Mouse (Mus musculus) cerebellum, adult 2 months (tissue): Measurements from ENCODE around the gene Rnf10.

ENCODE experiments used
- CTCF ChIP-seq: fragments of 200-500 bp; IDR thresholded peaks from 2 replicates; pipeline ENCODE4 v1.5.1; 2011; ENCODE audit warnings: low read depth, mild to moderate bottlenecking, control low read depth, low read length, moderate library complexity, borderline replicate concordance; ENCODE audit not compliant: insufficient read depth
- POLR2A ChIP-seq: fragments of 200-500 bp; IDR thresholded peaks from 2 replicates; pipeline ENCODE4 v1.6.1; 2011; ENCODE audit warnings: low read length, control low read depth, borderline replicate concordance; ENCODE audit not compliant: insufficient read depth

DNA sequence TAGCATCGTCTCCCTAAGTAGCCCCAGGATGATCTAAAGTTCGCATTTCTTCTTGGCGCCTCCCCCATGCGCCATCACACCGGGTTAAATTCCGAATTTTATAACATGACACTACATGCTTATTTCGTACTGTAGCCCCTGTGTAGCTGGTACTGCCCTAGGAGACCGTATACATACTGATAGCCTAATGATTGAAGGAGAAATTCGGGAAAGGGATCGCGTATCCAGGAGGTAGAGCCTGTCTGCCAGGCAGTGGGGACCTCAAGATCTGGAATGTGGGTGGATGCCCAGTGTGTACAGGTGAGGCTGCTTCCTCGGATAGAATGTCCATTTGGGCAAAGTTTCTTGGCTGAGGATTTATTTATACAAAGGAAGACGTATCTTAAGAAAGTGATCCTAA lies 28.9 kb upstream of the Rnf10 start:
- TF ChIP-seq CTCF (no peak), POLR2A (no peak)
